8 mouse cellular contexts compared by ENCODE assay signal in genomic region chr15:98904692-98905091, GRCm38 (mm10). TPM values are rescaled to one million over a fixed set of nuclear protein-coding genes. Genes with fewer than 3 reads are reported as not detected.
DNase-seq lines count a peak whose midpoint lies in the region; ATAC-seq and TF ChIP-seq lines count a peak whose summit lies in the region.

No protein-coding gene starts in this region.

- H3K27me3 ChIP-seq in heart, adult 2 months (ENCODE audit: control insufficient read depth, insufficient read depth, low read length), result no peaks in the 10 kb centered on the region
- H3K27me3 ChIP-seq in hindbrain, embryonic 12.5 days, result peaks cover 10% of the 10 kb centered on the region

- TF ChIP-seq POLR2A in heart, adult 2 months (IDR thresholded peaks at IDR 0.05; ENCODE audit: insufficient read depth, low read depth, low read length), result no peak

- H3K27ac ChIP-seq in heart, adult 2 months, result no peak overlapping the region
- no peak overlapping the region for H3K27ac ChIP-seq in hindbrain, embryonic 12.5 days

- H3K9ac ChIP-seq in heart, adult 2 months (ENCODE audit: low read depth, low read length), result no peak overlapping the region
- H3K9ac ChIP-seq in hindbrain, embryonic 12.5 days, result 0 out of 2 replicates have a peak overlapping the region, but pooled peaks have one; percentile 10

- intact Hi-C loops in heart, adult 2 months (cut with DNase I), result no loop called here

- no peak overlapping the region for H3K4me2 ChIP-seq in hindbrain, embryonic 12.5 days (replicated peaks)

- H3K4me1 ChIP-seq in heart, adult 2 months (ENCODE audit: control insufficient read depth, insufficient read depth, low read length), result no peaks in the 10 kb centered on the region
- no peaks in the 10 kb centered on the region for H3K4me1 ChIP-seq in hindbrain, embryonic 12.5 days

- H3K79me2 ChIP-seq in heart, adult 2 months (replicated peaks; ENCODE audit: control insufficient read depth, insufficient read depth, low read length), result no peaks in the 10 kb centered on the region

- no peaks in the 10 kb centered on the region for H3K9me3 ChIP-seq in hindbrain, embryonic 12.5 days (replicated peaks)

- ATAC-seq in hindbrain, embryonic 12.5 days (ENCODE audit: low FRiP score), result no peak
- ATAC-seq in megakaryocyte, adult 5-6 weeks (ENCODE audit: poor library complexity, severe bottlenecking), result peak; percentile 43; the same call in 1 of the 2 replicates
- ATAC-seq in inflammation-experienced regulatory T-cells, adult 6 months, result no peak

- H3K36me3 ChIP-seq in heart, adult 2 months (ENCODE audit: control insufficient read depth, insufficient read depth, low read length), result no peaks in the 10 kb centered on the region
- H3K36me3 ChIP-seq in hindbrain, embryonic 12.5 days, result peaks cover 68% of the 10 kb centered on the region

- WGBS in heart, adult 2 months, result 44% methylated on average over 10 of the region's 10 CpGs
- 26% methylated on average over 10 of the region's 10 CpGs for WGBS in hindbrain, embryonic 12.5 days

- TF ChIP-seq CTCF in heart, adult 2 months (IDR thresholded peaks at IDR 0.05), result peak; percentile 82

- peak in 1 of 2 experiments; percentile 57 for DNase-seq in heart, adult 2 months
- DNase-seq in heart, adult 9 months (ENCODE audit: low spot score in 2 of 2), result no peak
- DNase-seq in A20 (ENCODE audit: low read depth, low spot score) (peak; percentile 52), R1 (ENCODE audit: low read depth, low spot score) (peak; percentile 83)
- no peak for DNase-seq in urinary bladder, adult 18-20 months (ENCODE audit: low spot score in 2 of 2)

- no peak for TF ChIP-seq EP300 in heart, adult 2 months (IDR thresholded peaks at IDR 0.05; ENCODE audit: insufficient read depth, low read depth, low read length)

- H3K4me3 ChIP-seq in heart, adult 2 months, result no peak overlapping the region
- no peak overlapping the region for H3K4me3 ChIP-seq in hindbrain, embryonic 12.5 days

RNA-seq across cellular contexts. Expression of gene Dhh, which starts 6.4 kb away (rescaled TPM):
- total RNA-seq in heart, adult 2 months (2021), result 1 to 10 TPM in 1 of 2 experiments, under 1 TPM in 1; 0.73 to 1.5 TPM
- polyA plus RNA-seq in heart, adult 2 months (2012; rRNA removed), result 0.94 and 1.8 TPM in 2 replicates
- polyA plus RNA-seq in hindbrain, embryonic 12.5 days (2016; fragmentation: Nextera tagmentation; extraction: Ambion mirVana), result 0.84 and 1.1 TPM in 2 replicates
- not detected in 2 replicates for total RNA-seq in megakaryocyte, adult 5-6 weeks (2015)
- not detected in 2 replicates for total RNA-seq in megakaryocyte, adult 5-6 weeks (2017)
- polyA plus RNA-seq in inflammation-experienced regulatory T-cells, adult 6 months (2017; shearing (Covaris generic)), result under 1 TPM in 1 of 3 experiments, not detected in 2; 0.09 TPM

RNA-seq across cellular contexts. Expression of gene Rhebl1, which starts 10.4 kb away (rescaled TPM):
- total RNA-seq in heart, adult 2 months (2021), result 1 to 10 TPM; 1.6 to 2.3 TPM
- 3.7 and 4.4 TPM in 2 replicates for polyA plus RNA-seq in heart, adult 2 months (2012; rRNA removed)
- polyA plus RNA-seq in hindbrain, embryonic 12.5 days (2016; fragmentation: Nextera tagmentation; extraction: Ambion mirVana), result 22.0 and 27.0 TPM in 2 replicates
- 4.8 and 9.6 TPM in 2 replicates for total RNA-seq in megakaryocyte, adult 5-6 weeks (2015)
- total RNA-seq in megakaryocyte, adult 5-6 weeks (2017), result 3.4 and 10.2 TPM in 2 replicates
- polyA plus RNA-seq in inflammation-experienced regulatory T-cells, adult 6 months (2017; shearing (Covaris generic)), result 10 to 100 TPM in 2 of 3 experiments, 1 to 10 TPM in 1; 9.5 to 13.0 (median 10.8) TPM

RNA-seq across cellular contexts. Expression of gene Lmbr1l, which starts 13.3 kb away (rescaled TPM):
- 10 to 100 TPM in 1 of 2 experiments, 1 to 10 TPM in 1; 7.1 to 11.1 TPM for total RNA-seq in heart, adult 2 months (2021)
- 23.2 and 25.0 TPM in 2 replicates for polyA plus RNA-seq in heart, adult 2 months (2012; rRNA removed)
- 38.4 and 39.2 TPM in 2 replicates for polyA plus RNA-seq in hindbrain, embryonic 12.5 days (2016; fragmentation: Nextera tagmentation; extraction: Ambion mirVana)
- total RNA-seq in megakaryocyte, adult 5-6 weeks (2015), result 10.7 and 11.1 TPM in 2 replicates
- total RNA-seq in megakaryocyte, adult 5-6 weeks (2017), result 11.1 and 28.8 TPM in 2 replicates
- polyA plus RNA-seq in inflammation-experienced regulatory T-cells, adult 6 months (2017; shearing (Covaris generic)), result 10 to 100 TPM; 17.3 to 46.9 (median 39.3) TPM

RNA-seq across cellular contexts. Expression of gene Tuba1b, which starts 29.7 kb away (rescaled TPM):
- 100 to 1,000 TPM; 129 to 144 TPM for total RNA-seq in heart, adult 2 months (2021)
- 534 and 728 TPM in 2 replicates for polyA plus RNA-seq in heart, adult 2 months (2012; rRNA removed)
- 1,219 and 1,243 TPM in 2 replicates for polyA plus RNA-seq in hindbrain, embryonic 12.5 days (2016; fragmentation: Nextera tagmentation; extraction: Ambion mirVana)
- 2,048 and 2,084 TPM in 2 replicates for total RNA-seq in megakaryocyte, adult 5-6 weeks (2015)
- total RNA-seq in megakaryocyte, adult 5-6 weeks (2017), result 628 and 646 TPM in 2 replicates
- polyA plus RNA-seq in inflammation-experienced regulatory T-cells, adult 6 months (2017; shearing (Covaris generic)), result 100 to 1,000 TPM; 459 to 882 (median 544) TPM

RNA-seq across cellular contexts. Expression of gene Kmt2d, which starts 33.7 kb away (rescaled TPM):
- total RNA-seq in heart, adult 2 months (2021), result 10 to 100 TPM; 51.3 to 56.5 TPM
- polyA plus RNA-seq in heart, adult 2 months (2012; rRNA removed), result 17.1 and 17.7 TPM in 2 replicates
- 12.2 and 12.5 TPM in 2 replicates for polyA plus RNA-seq in hindbrain, embryonic 12.5 days (2016; fragmentation: Nextera tagmentation; extraction: Ambion mirVana)
- total RNA-seq in megakaryocyte, adult 5-6 weeks (2015), result 33.7 and 37.1 TPM in 2 replicates
- total RNA-seq in megakaryocyte, adult 5-6 weeks (2017), result 16.7 and 52.1 TPM in 2 replicates
- 10 to 100 TPM; 18.7 to 36.4 (median 30.7) TPM for polyA plus RNA-seq in inflammation-experienced regulatory T-cells, adult 6 months (2017; shearing (Covaris generic))

Comparison
In these comparisons a context has a peak if more than half of its experiments do, and no peak if none do; other contexts are left out.
1. DNase-seq: peak in A20 (single experiment) and R1 (single experiment); none in heart, adult 9 months (0 of 2) and urinary bladder, adult 18-20 months (0 of 2).